Mouse (Mus musculus) embryonic facial prominence, embryonic 11.5 days (tissue): ENCODE measurements at regions not wholly inside any gene's neighbourhood (a gene's known extent, or its start where the extent isn't known, plus 50 kb on each side); places are given as distances from the start of the nearest gene placed in this dataset.

Source experiments
- ATAC-seq: fragments of 200-750 bp; cut with Nextera tagmentation; replicated peaks from 2 replicates; pipeline ENCODE4 v1.8.0; 2017; ENCODE audit warnings: low read depth; ENCODE audit not compliant: insufficient number of reproducible peaks, low FRiP score, low TSS enrichment
- DNase-seq: peaks from one replicate; pipeline ENCODE4 v3.0.0-alpha.2; 2015; ENCODE audit warnings: low spot score
- H3K27ac ChIP-seq: fragments of 300-500 bp; sonication (generic); replicated peaks from 2 replicates; pipeline ENCODE4 v1.5.1; 2014; ENCODE audit warnings: mild to moderate bottlenecking, low read depth, low read length, control low read depth
- H3K27me3 ChIP-seq: fragments of 300-500 bp; sonication (generic); 2 replicates; pipeline ENCODE4 v1.6.1; 2014; ENCODE audit warnings: mild to moderate bottlenecking, low read length, moderate library complexity, mixed read lengths; ENCODE audit not compliant: control insufficient read depth, insufficient read depth
- H3K36me3 ChIP-seq: fragments of 300-500 bp; sonication (generic); replicated peaks from 2 replicates; pipeline ENCODE4 v1.6.1; 2014; ENCODE audit warnings: low read depth, mild to moderate bottlenecking, low read length, moderate library complexity, mixed read lengths; ENCODE audit not compliant: control insufficient read depth, insufficient read depth
- H3K4me1 ChIP-seq: fragments of 300-500 bp; sonication (generic); 2 replicates; pipeline ENCODE4 v1.6.1; 2014; ENCODE audit warnings: low read length, mixed read lengths; ENCODE audit not compliant: control insufficient read depth, insufficient read depth
- H3K4me2 ChIP-seq: fragments of 300-500 bp; sonication (generic); 2 replicates; pipeline ENCODE4 v1.6.1; 2014; ENCODE audit warnings: low read depth, mild to moderate bottlenecking, control low read depth, low read length, moderate library complexity
- H3K4me3 ChIP-seq: fragments of 300-500 bp; sonication (generic); 2 replicates; pipeline ENCODE4 v1.5.1; 2014; ENCODE audit warnings: low read depth, low read length, control low read depth
- H3K9ac ChIP-seq: fragments of 300-500 bp; sonication (generic); replicated peaks from 2 replicates; pipeline ENCODE4 v1.6.1; 2014; ENCODE audit warnings: mild to moderate bottlenecking, control low read depth, low read length
- H3K9me3 ChIP-seq: fragments of 300-500 bp; sonication (generic); replicated peaks from 2 replicates; pipeline ENCODE4 v1.6.1; 2016; ENCODE audit warnings: mild to moderate bottlenecking, low read length, inconsistent platforms, mixed read lengths; ENCODE audit not compliant: control insufficient read depth
- WGBS: fragments of 180-500 bp; shearing (Covaris S2); extraction: QIAGEN DNeasy Blood & Tissue Kit; methylation state at CpG from one replicate; pipeline ENCODE4 v1.1.7; 2014; 5-methylcytosine and 5-hydroxymethylcytosine counted together

DNA sequence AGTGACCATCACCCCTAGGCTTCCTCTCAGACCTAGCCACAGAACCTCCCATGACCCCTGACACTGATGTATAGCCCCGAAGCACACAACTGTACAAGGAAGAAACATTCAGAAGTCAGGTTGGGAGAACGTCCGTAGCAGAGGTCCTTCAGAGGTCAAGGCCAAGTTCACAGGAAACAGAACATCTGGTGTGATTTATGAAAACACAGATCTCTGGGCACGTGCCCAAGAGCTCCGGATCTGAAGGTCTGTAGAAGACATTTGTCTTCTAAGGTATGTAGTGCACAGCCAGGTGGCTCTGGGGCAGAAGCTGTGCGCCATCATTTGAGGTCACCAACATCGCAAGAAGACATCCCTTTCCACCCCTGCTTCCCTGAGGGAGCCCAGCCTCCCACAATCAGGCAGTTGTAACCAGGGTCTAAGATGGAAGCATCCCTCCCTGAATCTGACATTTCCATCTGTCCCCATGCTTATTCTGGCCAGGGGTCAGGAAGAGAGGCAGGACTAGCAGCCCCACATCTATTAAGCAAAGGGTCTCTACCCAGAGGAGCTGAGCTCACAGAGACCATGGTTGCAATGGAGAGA lies 159.8 kb downstream of the Cct6b start:
- WGBS = 52% methylated on average over 7 of the region's 7 CpGs
- H3K27ac ChIP-seq = no peak overlapping the region
- ATAC-seq = no peak

DNA sequence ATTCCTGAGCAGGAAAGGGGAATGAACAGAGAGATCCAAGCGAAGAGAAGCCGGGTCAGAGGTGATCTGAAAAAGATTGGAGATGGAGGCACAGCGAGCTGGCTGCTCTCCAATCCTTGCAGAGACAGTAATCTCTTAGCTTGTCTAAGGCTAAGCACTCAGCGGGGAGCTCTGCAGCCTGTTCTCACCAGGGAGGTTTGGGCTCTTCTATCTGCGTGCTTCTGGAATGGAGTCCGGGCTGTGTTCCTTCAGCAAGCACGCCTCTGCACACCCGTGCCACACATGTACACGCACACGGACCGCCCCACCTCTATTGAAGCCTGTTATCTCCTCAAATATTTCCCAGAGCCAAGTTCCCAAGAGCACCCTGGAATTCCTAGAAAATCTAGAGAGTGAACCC lies 161.3 kb downstream of the Cct6b start:
- Histone ChIP-seq H3K27me3 (peaks cover 3% of the 10 kb centered on the region; the same call in 1 of the 2 replicates), H3K27ac (no peak overlapping the region), H3K36me3 (no peaks in the 10 kb centered on the region), H3K4me1 (no peaks in the 10 kb centered on the region), H3K9me3 (no peaks in the 10 kb centered on the region), H3K4me2 (no peak overlapping the region), H3K4me3 (no peak overlapping the region), H3K9ac (no peak overlapping the region)
- WGBS = 26% methylated on average over 11 of the region's 11 CpGs
- ATAC-seq (no peak), DNase-seq (no peak)

More for the DNA sequence above, 159.8 kb downstream of the Cct6b start:
- H3K9ac ChIP-seq = no peak overlapping the region
- DNase-seq = no peak
- no peak overlapping the region for H3K4me3 ChIP-seq
- no peak overlapping the region for H3K4me2 ChIP-seq
- no peaks in the 10 kb centered on the region for H3K4me1 ChIP-seq
- no peaks in the 10 kb centered on the region for H3K9me3 ChIP-seq
- H3K27me3 ChIP-seq = peaks cover 2% of the 10 kb centered on the region; the same call in 1 of the 2 replicates
- no peaks in the 10 kb centered on the region for H3K36me3 ChIP-seq

DNA sequence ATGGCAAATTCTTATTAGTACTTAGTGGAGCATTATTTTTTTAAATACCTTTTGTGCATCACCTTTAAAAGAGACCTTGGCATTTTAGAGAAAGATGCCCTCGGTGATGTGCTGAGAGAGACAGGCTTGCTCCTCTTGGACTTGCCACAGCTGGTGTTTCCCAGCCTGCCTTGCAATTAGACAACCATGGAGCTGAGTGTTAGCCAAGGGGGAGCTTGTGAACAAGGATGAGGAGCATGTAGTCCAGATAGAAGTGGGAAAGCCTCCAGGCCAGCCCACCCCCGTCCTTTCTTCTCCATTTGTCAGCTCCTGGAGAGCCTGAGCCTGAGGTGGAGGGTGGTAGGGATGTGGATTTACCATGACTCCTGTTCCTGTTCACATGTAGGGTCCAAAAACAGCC lies 161.9 kb downstream of the Cct6b start:
- Histone ChIP-seq H3K9me3 (no peaks in the 10 kb centered on the region), H3K4me1 (no peaks in the 10 kb centered on the region), H3K36me3 (no peaks in the 10 kb centered on the region), H3K27me3 (peaks cover 3% of the 10 kb centered on the region; the same call in 1 of the 2 replicates), H3K9ac (no peak overlapping the region), H3K27ac (no peak overlapping the region), H3K4me2 (no peak overlapping the region), H3K4me3 (no peak overlapping the region)
- DNase-seq = no peak
- ATAC-seq = no peak
- 37% methylated on average over 2 of the region's 2 CpGs for WGBS

DNA sequence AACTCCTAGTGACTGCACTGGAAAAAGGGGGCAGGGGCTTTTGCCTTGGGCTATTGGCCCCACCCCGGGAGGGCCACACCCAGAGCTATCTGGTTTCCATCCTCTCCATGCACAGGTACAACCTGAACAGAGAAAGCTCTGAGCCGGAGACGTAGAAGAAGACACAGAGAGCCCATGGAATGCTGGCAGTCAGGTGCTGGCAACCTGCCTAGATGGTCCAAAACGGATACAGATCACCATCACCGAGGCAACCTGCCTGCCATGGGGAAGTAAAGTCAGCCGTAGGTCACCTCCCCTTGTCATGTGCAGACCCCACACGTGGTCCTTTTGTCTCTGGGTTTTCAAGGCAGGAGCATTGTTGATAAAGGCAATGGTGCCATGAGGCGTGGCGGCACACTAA lies 164.0 kb downstream of the Cct6b start:
- 82% methylated on average over 9 of the region's 9 CpGs for WGBS
- no peak overlapping the region for H3K4me2 ChIP-seq
- DNase-seq (no peak), ATAC-seq (no peak)
- peaks cover 3% of the 10 kb centered on the region; the same call in 1 of the 2 replicates for H3K27me3 ChIP-seq
- H3K4me1 ChIP-seq = no peaks in the 10 kb centered on the region
- no peak overlapping the region for H3K9ac ChIP-seq
- no peak overlapping the region for H3K27ac ChIP-seq
- no peaks in the 10 kb centered on the region for H3K36me3 ChIP-seq
- H3K9me3 ChIP-seq = no peaks in the 10 kb centered on the region
- H3K4me3 ChIP-seq = no peak overlapping the region

DNA sequence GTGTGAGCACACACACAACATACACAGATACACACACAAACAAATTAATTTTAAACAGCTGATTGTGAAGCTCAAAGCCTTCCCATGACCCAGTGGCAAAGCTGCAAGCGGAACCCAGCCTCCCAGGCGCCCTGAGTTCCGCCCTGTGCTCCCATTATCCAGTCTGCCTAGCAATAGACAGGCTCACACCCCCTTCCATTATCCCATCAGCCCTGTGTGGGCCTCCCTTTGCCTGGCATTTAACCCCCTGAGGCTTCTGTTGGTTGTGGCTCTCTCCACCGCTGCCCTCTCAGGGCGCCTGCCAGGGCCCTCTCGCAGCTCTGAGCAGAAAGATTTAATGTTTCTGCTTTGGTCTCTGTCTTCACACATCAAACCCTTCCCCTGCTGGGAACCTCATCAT lies 166.4 kb downstream of the Cct6b start:
- no peak overlapping the region for H3K4me3 ChIP-seq
- WGBS = 20% methylated on average over 6 of the region's 6 CpGs
- no peaks in the 10 kb centered on the region for H3K4me1 ChIP-seq
- no peaks in the 10 kb centered on the region for H3K36me3 ChIP-seq
- DNase-seq = no peak
- H3K27me3 ChIP-seq = peaks cover 3% of the 10 kb centered on the region; the same call in 1 of the 2 replicates
- H3K4me2 ChIP-seq = no peak overlapping the region
- H3K27ac ChIP-seq = no peak overlapping the region
- H3K9ac ChIP-seq = no peak overlapping the region
- H3K9me3 ChIP-seq = no peaks in the 10 kb centered on the region
- no peak for ATAC-seq

DNA sequence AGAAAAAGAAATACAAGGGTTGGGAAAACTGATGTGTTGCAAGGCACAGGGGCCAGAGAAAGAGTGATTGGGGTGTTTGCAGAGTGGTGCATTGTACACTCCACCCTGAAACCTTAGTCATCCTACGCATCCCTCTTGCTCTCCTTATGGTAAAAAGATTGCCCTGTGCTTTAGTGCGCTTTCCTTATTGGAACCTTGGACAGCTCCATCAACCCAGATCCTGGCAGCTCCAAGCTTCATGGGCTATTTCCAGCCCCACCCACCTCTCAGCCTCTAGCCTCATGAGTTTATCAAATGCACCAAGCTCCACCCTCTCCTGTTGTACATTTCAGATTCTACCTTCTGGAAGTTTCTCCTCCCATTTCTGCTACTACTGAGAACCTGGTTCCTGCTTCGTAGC lies 167.3 kb downstream of the Cct6b start:
- Histone ChIP-seq H3K9ac (no peak overlapping the region), H3K4me1 (no peaks in the 10 kb centered on the region), H3K27me3 (peaks cover 3% of the 10 kb centered on the region; the same call in 1 of the 2 replicates), H3K4me2 (no peak overlapping the region), H3K27ac (no peak overlapping the region), H3K9me3 (no peaks in the 10 kb centered on the region), H3K4me3 (no peak overlapping the region), H3K36me3 (no peaks in the 10 kb centered on the region)
- ATAC-seq (no peak), DNase-seq (peak; percentile 63)
- WGBS = 70% methylated on average over 3 of the region's 3 CpGs

DNA sequence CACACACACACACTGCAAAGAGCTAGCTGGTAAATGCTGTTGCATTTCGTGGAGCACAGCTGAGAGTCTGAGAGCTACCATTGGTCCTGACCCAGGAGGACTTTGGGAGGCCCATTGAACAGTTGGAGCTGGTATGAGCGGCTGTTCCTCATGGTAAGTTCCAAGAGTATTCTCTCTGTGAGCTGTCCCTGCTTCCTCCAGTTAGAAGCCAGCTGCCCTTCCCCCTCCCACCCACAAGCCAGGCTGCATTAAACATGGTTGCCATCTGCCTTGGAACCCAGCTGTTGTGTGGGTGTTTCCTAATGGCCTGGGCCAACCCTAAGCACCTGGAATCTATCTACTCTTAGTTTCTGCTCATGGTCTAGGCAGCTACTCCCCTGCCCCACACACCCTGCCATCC lies 174.4 kb downstream of the Cct6b start:
- Histone ChIP-seq H3K9ac (no peak overlapping the region), H3K9me3 (no peaks in the 10 kb centered on the region), H3K27me3 (no peaks in the 10 kb centered on the region), H3K36me3 (no peaks in the 10 kb centered on the region), H3K4me3 (no peak overlapping the region), H3K4me2 (no peak overlapping the region), H3K27ac (no peak overlapping the region), H3K4me1 (no peaks in the 10 kb centered on the region)
- no peak for DNase-seq
- no peak for ATAC-seq
- 92% methylated on average over 2 of the region's 2 CpGs for WGBS

DNA sequence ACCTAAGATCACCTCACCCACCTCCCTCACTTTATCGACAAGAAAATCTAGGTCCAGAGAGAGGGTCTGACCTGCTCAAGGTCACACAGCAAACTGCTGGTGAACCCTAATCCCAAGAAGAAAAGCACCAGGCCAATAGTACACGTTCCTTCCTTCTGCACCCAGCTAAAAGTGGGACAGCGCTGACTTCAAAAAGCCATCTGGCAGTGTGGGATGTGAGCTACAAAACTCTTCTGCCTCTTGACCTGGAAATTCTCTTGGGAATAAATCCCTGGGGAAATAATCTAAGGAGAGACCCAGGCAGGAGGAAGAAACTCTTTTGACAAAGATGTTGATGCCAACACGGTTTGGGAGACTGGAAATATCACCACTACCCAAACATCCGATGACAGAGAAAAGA lies 175.4 kb downstream of the Cct6b start:
- no peak for DNase-seq
- no peaks in the 10 kb centered on the region for H3K4me1 ChIP-seq
- H3K27me3 ChIP-seq = no peaks in the 10 kb centered on the region
- H3K36me3 ChIP-seq = no peaks in the 10 kb centered on the region
- H3K4me3 ChIP-seq = no peak overlapping the region
- H3K9me3 ChIP-seq = no peaks in the 10 kb centered on the region
- H3K9ac ChIP-seq = no peak overlapping the region
- WGBS = 84% methylated on average over 5 of the region's 5 CpGs
- no peak overlapping the region for H3K27ac ChIP-seq
- ATAC-seq = no peak
- no peak overlapping the region for H3K4me2 ChIP-seq
